Mouse (Mus musculus): ENCODE measurements around the gene Car12.

Gene Car12

GRCm38 (mm10) chr9:66713135-66714021 lies at the start of gene Car12:
Car12 (plus strand) TSS chr9:66713686.
- CTCF ChIA-PET, result no interaction called here

GRCm38 (mm10) chr9:66663764-66664163 lies 49.7 kb upstream of the Car12 start:
- CTCF ChIA-PET, result interaction anchor here (0.6 to 0.7 kb wide), 2 partner anchors 44 to 64 kb away, joined by 3 to 9 read pairs; no protein-coding TSS in a partner anchor

GRCm38 (mm10) chr9:66664561-66664960 lies 48.9 kb upstream of the Car12 start:
- CTCF ChIA-PET, result interaction anchor here (0.6 to 0.7 kb wide), 2 partner anchors 44 to 65 kb away, joined by 3 to 9 read pairs; no protein-coding TSS in a partner anchor

- CTCF ChIA-PET, result no interaction called here
Measured at GRCm38 (mm10) chr9:66666153-66666552, 47.3 kb upstream of the Car12 start.

- CTCF ChIA-PET, result no interaction called here
Measured at GRCm38 (mm10) chr9:66667046-66667445, 46.4 kb upstream of the Car12 start.

GRCm38 (mm10) chr9:66667868-66668267 lies 45.6 kb upstream of the Car12 start:
- CTCF ChIA-PET, result interaction anchor here (0.6 kb wide), 1 partner anchor 72 kb away, joined by 10 read pairs; no protein-coding TSS in a partner anchor

GRCm38 (mm10) chr9:66669561-66670078 lies 43.9 kb upstream of the Car12 start:
- CTCF ChIA-PET, result no interaction called here

- CTCF ChIA-PET, result interaction anchor here (0.6 kb wide), 1 partner anchor 114 kb away, joined by 3 read pairs; no protein-coding TSS in a partner anchor
Measured at GRCm38 (mm10) chr9:66673771-66674170, 39.7 kb upstream of the Car12 start.

- CTCF ChIA-PET, result no interaction called here
Measured at GRCm38 (mm10) chr9:66675566-66675965, 37.9 kb upstream of the Car12 start.

GRCm38 (mm10) chr9:66680102-66680501 lies 33.4 kb upstream of the Car12 start:
- CTCF ChIA-PET, result no interaction called here

- CTCF ChIA-PET, result no interaction called here
Measured at GRCm38 (mm10) chr9:66682822-66683221, 30.7 kb upstream of the Car12 start.

- CTCF ChIA-PET, result no interaction called here
Measured at GRCm38 (mm10) chr9:66685730-66686129, 27.8 kb upstream of the Car12 start.

GRCm38 (mm10) chr9:66687713-66688112 lies 25.8 kb upstream of the Car12 start:
- CTCF ChIA-PET, result no interaction called here

- CTCF ChIA-PET, result interaction anchor here (0.6 kb wide), 1 partner anchor 37 kb away, joined by 3 read pairs; no protein-coding TSS in a partner anchor
Measured at GRCm38 (mm10) chr9:66691683-66692305, 21.7 kb upstream of the Car12 start.

GRCm38 (mm10) chr9:66697355-66698140 lies 15.9 kb upstream of the Car12 start:
- CTCF ChIA-PET, result no interaction called here

- CTCF ChIA-PET, result no interaction called here
Measured at GRCm38 (mm10) chr9:66699748-66700147, 13.7 kb upstream of the Car12 start.

GRCm38 (mm10) chr9:66703002-66703401 lies 10.5 kb upstream of the Car12 start:
- CTCF ChIA-PET, result no interaction called here

GRCm38 (mm10) chr9:66705354-66705753 lies 8.1 kb upstream of the Car12 start:
- CTCF ChIA-PET, result interaction anchor here (0.6 to 0.7 kb wide), 2 partner anchors 65 to 83 kb away, joined by 3 to 5 read pairs; no protein-coding TSS in a partner anchor

- CTCF ChIA-PET, result no interaction called here
Measured at GRCm38 (mm10) chr9:66705766-66706165, 7.7 kb upstream of the Car12 start.

- CTCF ChIA-PET, result interaction anchor here (1.4 kb wide), 1 partner anchor 19 kb away, joined by 3 read pairs; no protein-coding TSS in a partner anchor
Measured at GRCm38 (mm10) chr9:66708054-66708772, 5.3 kb upstream of the Car12 start.
